Mouse (Mus musculus) lung, postnatal 0 days (tissue): ENCODE measurements around the gene Tln2.

Experiments used
- CTCF ChIP-seq: IDR thresholded peaks from 2 replicates; pipeline ENCODE4 v1.5.1; 2016; ENCODE audit warnings: antibody characterized with exemption, mild to moderate bottlenecking
- EP300 ChIP-seq: IDR thresholded peaks from 2 replicates; pipeline ENCODE4 v1.6.1; 2016; ENCODE audit warnings: antibody characterized with exemption, mild to moderate bottlenecking, control low read depth

DNA sequence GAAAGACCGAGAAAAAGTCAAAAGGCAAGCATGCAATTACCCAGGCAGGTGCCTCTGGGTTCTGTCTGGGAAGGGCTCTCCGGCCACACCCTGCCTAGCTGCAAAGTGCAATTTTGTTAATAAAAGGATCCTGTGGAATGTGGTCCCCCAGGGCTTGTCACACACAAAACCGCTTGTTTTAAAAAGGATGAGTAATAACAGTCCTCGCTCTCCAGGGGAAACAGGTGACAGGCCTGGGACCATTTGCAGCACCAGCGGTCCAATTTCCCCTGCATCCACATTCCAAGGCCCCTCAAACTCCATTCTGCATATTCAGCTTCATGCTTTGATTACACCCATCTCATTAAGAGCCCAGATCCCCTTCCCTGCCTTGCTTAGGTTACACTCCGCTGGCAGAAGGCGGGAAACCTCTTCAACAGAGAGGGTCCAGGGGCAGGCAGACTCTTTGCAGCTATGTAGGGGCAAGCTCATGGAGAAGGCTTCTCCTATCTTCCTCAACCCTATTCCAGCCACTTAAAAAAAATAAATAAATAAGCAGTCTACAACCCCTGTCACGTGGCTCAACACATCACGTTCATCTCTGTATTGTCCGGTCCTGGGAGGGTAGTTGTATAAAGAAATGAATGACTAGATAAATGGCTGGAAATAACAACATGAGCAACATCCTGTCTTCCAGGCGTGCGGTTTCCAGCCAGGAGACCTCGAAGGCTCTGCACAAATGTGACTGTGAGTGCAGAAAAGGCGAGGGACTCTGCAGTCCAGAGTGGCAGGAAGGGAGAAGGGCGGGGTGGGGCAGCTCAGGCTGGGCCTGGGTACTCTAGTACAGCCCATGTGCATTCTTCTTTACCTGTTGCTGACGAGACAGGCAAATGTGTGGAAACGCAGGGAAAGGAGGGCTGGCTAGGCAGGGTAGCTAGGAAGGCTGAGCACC is 19.5 kb downstream of the Tln2 start:
- TF ChIP-seq CTCF = no peak
- no peak for TF ChIP-seq EP300
